Mouse (Mus musculus) lung, adult 2 months (tissue): ENCODE measurements around the gene Actl6b.

Experiments used
- CTCF ChIP-seq: fragments of 200-500 bp; IDR thresholded peaks from 2 replicates; pipeline ENCODE4 v1.5.1; 2011; ENCODE audit warnings: mild to moderate bottlenecking, low read length, control low read depth; ENCODE audit not compliant: insufficient read depth
- POLR2A ChIP-seq: fragments of 200-500 bp; IDR thresholded peaks from 2 replicates; pipeline ENCODE4 v1.6.1; 2011; ENCODE audit warnings: low read depth, mild to moderate bottlenecking, control low read depth, low read length, borderline replicate concordance; ENCODE audit errors: extremely low read depth

DNA sequence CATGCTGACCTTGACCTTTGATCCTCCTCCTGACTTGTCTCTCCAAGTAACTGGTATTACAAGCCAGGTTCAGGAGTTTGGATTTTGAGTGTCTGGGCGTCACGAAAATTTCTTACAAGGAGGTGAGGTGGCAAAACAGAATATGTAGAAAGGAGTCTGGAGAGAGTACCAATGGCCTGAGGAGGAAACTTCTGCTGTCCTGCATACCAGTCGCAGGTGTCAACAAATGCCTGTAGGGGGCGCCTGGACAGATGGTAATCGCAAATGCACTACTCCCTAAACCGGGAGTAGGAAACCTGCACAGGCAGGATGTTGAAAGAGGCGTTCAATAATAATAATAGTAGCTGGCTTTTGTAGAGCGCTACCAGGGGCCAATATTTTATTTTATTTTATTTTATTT, 31.7 kb downstream of the Actl6b start:
- TF ChIP-seq CTCF (peak; percentile 80), POLR2A (no peak)
